In genomic region chr1:92005617-92005940, GRCm38 (mm10) we compare ENCODE assay signal across 18 mouse cellular contexts.
DNase-seq lines count a peak whose midpoint lies in the region; ATAC-seq lines count a peak whose summit lies in the region.
"Had no signal": no experiment of that assay in that cellular context is flagged by ENCODE, and none has a peak within 500 bp of the region (broad histone marks: within the 10 kb centered on the region; RNA-seq: fewer than 3 reads in every experiment).

No protein-coding gene starts in this region.

- no peak overlapping the region for H3K9ac ChIP-seq in lung, embryonic 15.5 days
- no peak overlapping the region for H3K9ac ChIP-seq in limb, embryonic 13.5 days
- H3K9ac ChIP-seq in forebrain, embryonic 16.5 days (replicated peaks; ENCODE audit: low read depth, low read length) = no peak overlapping the region
- H3K9ac ChIP-seq: embryonic facial prominence, embryonic 13.5 days; forebrain, embryonic 15.5 days; heart, embryonic 12.5 days; hindbrain, embryonic 14.5 days; intestine, embryonic 15.5 days had no signal

- H3K4me3 ChIP-seq in lung, embryonic 15.5 days = no peak overlapping the region
- H3K4me3 ChIP-seq in limb, embryonic 13.5 days = no peak overlapping the region
- no peak overlapping the region for H3K4me3 ChIP-seq in forebrain, embryonic 16.5 days (replicated peaks; ENCODE audit: low read length)
- H3K4me3 ChIP-seq: embryonic facial prominence, embryonic 13.5 days; forebrain, embryonic 15.5 days; heart, embryonic 12.5 days; hindbrain, embryonic 10.5 days; intestine, embryonic 15.5 days had no signal

- no peak overlapping the region for H3K4me2 ChIP-seq in lung, embryonic 15.5 days
- no peak overlapping the region for H3K4me2 ChIP-seq in limb, embryonic 13.5 days (replicated peaks)
- no peak overlapping the region for H3K4me2 ChIP-seq in forebrain, embryonic 16.5 days (ENCODE audit: low read length)
- H3K4me2 ChIP-seq: embryonic facial prominence, embryonic 13.5 days; forebrain, embryonic 15.5 days; heart, embryonic 12.5 days; hindbrain, embryonic 14.5 days; intestine, embryonic 15.5 days had no signal

- intact Hi-C loops in gastrocnemius, postnatal 14 days (cut with DNase I; ENCODE audit: low total_unique reads) = no loop called here

- H3K9me3 ChIP-seq in lung, embryonic 15.5 days = no peaks in the 10 kb centered on the region
- H3K9me3 ChIP-seq in limb, embryonic 13.5 days = no peaks in the 10 kb centered on the region
- H3K9me3 ChIP-seq in forebrain, embryonic 16.5 days (ENCODE audit: control insufficient read depth, low read length) = no peaks in the 10 kb centered on the region
- H3K9me3 ChIP-seq: embryonic facial prominence, embryonic 13.5 days; forebrain, embryonic 15.5 days; heart, embryonic 12.5 days; hindbrain, embryonic 10.5 days; intestine, embryonic 15.5 days had no signal

- H3K4me1 ChIP-seq in lung, embryonic 15.5 days = peaks cover 4% of the 10 kb centered on the region; the same call in 1 of the 2 replicates
- H3K4me1 ChIP-seq in limb, embryonic 13.5 days = peaks cover 22% of the 10 kb centered on the region
- H3K4me1 ChIP-seq in forebrain, embryonic 16.5 days (replicated peaks; ENCODE audit: control insufficient read depth, insufficient read depth, low read length) = no peaks in the 10 kb centered on the region
- H3K4me1 ChIP-seq: forebrain, embryonic 15.5 days; hindbrain, embryonic 10.5 days had no signal

- no peaks in the 10 kb centered on the region for H3K27me3 ChIP-seq in lung, embryonic 15.5 days
- no peaks in the 10 kb centered on the region for H3K27me3 ChIP-seq in limb, embryonic 13.5 days
- no peaks in the 10 kb centered on the region for H3K27me3 ChIP-seq in forebrain, embryonic 16.5 days (replicated peaks; ENCODE audit: control insufficient read depth, insufficient read depth, low read length)
- H3K27me3 ChIP-seq: embryonic facial prominence, embryonic 13.5 days; forebrain, embryonic 15.5 days; heart, embryonic 12.5 days; intestine, embryonic 15.5 days; Patski had no signal

- no peak for ATAC-seq in lung, embryonic 15.5 days (ENCODE audit: borderline replicate concordance, extremely low read depth, low FRiP score, low TSS enrichment)
- no peak for ATAC-seq in limb, embryonic 13.5 days (ENCODE audit: low FRiP score, low read depth)
- no peak for ATAC-seq in forebrain, embryonic 16.5 days
- ATAC-seq: activated CD4-positive, CD25-positive, alpha-beta regulatory T cell, adult 4 months; forebrain, embryonic 15.5 days; intestine, embryonic 15.5 days had no signal

- H3K27ac ChIP-seq in lung, embryonic 15.5 days = 0 out of 2 replicates have a peak overlapping the region, but pooled peaks have one; percentile 3
- H3K27ac ChIP-seq in limb, embryonic 13.5 days = peak overlapping the region; percentile 34; the same call in 1 of the 2 replicates
- no peak overlapping the region for H3K27ac ChIP-seq in forebrain, embryonic 16.5 days (ENCODE audit: low read length)
- H3K27ac ChIP-seq: embryonic facial prominence, embryonic 13.5 days; forebrain, embryonic 15.5 days; hindbrain, embryonic 10.5 days; hindbrain, embryonic 14.5 days; intestine, embryonic 15.5 days had no signal

- DNase-seq in cerebellum, postnatal 14 days = peak; percentile 28 to 36
- DNase-seq in cerebellum, adult 8-10 months = no peak
- peak; percentile 55 for DNase-seq in gastrocnemius, postnatal 14 days
- DNase-seq in gastrocnemius, postnatal 10 days = no peak
- no peak for DNase-seq in lung, postnatal 10 days
- DNase-seq: adrenal gland, postnatal 14 days; cerebellum, adult 11-12 months had no signal

- no peaks in the 10 kb centered on the region for H3K36me3 ChIP-seq in lung, embryonic 15.5 days
- peaks cover 21% of the 10 kb centered on the region for H3K36me3 ChIP-seq in limb, embryonic 13.5 days
- H3K36me3 ChIP-seq in forebrain, embryonic 16.5 days (ENCODE audit: control insufficient read depth, insufficient read depth) = no peaks in the 10 kb centered on the region
- H3K36me3 ChIP-seq: forebrain, embryonic 15.5 days; intestine, embryonic 15.5 days had no signal

- 60% methylated on average over 2 of the region's 2 CpGs for WGBS in lung, embryonic 15.5 days
- WGBS in limb, embryonic 13.5 days = 49% methylated on average over 2 of the region's 2 CpGs
- 26% methylated on average over 2 of the region's 2 CpGs for WGBS in forebrain, embryonic 16.5 days

Comparison
In these comparisons a context has a peak if more than half of its experiments do, and no peak if none do; other contexts are left out.
1. DNase-seq: peak in cerebellum, postnatal 14 days (2 of 2) and gastrocnemius, postnatal 14 days (single experiment); none in cerebellum, adult 8-10 months (single experiment), gastrocnemius, postnatal 10 days (single experiment) and lung, postnatal 10 days (single experiment).